27 mouse cellular contexts compared by ENCODE assay signal in genomic region chr13:26536575-26536974, GRCm38 (mm10).
DNase-seq lines count a peak whose midpoint lies in the region; ATAC-seq and TF ChIP-seq lines count a peak whose summit lies in the region.
"Had no signal": no experiment of that assay in that cellular context is flagged by ENCODE, and none has a peak within 500 bp of the region (broad histone marks: within the 10 kb centered on the region; RNA-seq: fewer than 3 reads in every experiment).

No protein-coding gene starts in this region.

- no peak for TF ChIP-seq RAD21 in CH12.LX (IDR thresholded peaks at IDR 0.05; ENCODE audit: low read depth, low read length)

- no peaks in the 10 kb centered on the region for H3K27me3 ChIP-seq in embryonic facial prominence, embryonic 11.5 days (ENCODE audit: control insufficient read depth, insufficient read depth, low read length)
- H3K27me3 ChIP-seq in embryonic facial prominence, embryonic 10.5 days (replicated peaks; ENCODE audit: low read depth, poor library complexity, severe bottlenecking), result no peaks in the 10 kb centered on the region
- H3K27me3 ChIP-seq in forebrain, embryonic 16.5 days (replicated peaks; ENCODE audit: control insufficient read depth, insufficient read depth, low read length), result no peaks in the 10 kb centered on the region
- H3K27me3 ChIP-seq in forebrain, postnatal 0 days (ENCODE audit: insufficient read depth, low read length), result no peaks in the 10 kb centered on the region
- no peaks in the 10 kb centered on the region for H3K27me3 ChIP-seq in CH12.LX (replicated peaks)
- H3K27me3 ChIP-seq in limb, embryonic 10.5 days (ENCODE audit: low read depth, poor library complexity, severe bottlenecking), result no peaks in the 10 kb centered on the region
- H3K27me3 ChIP-seq: embryonic facial prominence, embryonic 13.5 days; heart, embryonic 13.5 days had no signal

- TF ChIP-seq EP300 in CH12.LX (IDR thresholded peaks at IDR 0.05; ENCODE audit: low read length), result no peak

- H3K36me3 ChIP-seq in embryonic facial prominence, embryonic 11.5 days (replicated peaks; ENCODE audit: control insufficient read depth, insufficient read depth, low read depth, low read length), result no peaks in the 10 kb centered on the region
- H3K36me3 ChIP-seq in embryonic facial prominence, embryonic 10.5 days (replicated peaks), result no peaks in the 10 kb centered on the region
- no peaks in the 10 kb centered on the region for H3K36me3 ChIP-seq in forebrain, embryonic 16.5 days (ENCODE audit: control insufficient read depth, insufficient read depth)
- H3K36me3 ChIP-seq in forebrain, postnatal 0 days (ENCODE audit: insufficient read depth), result no peaks in the 10 kb centered on the region
- no peaks in the 10 kb centered on the region for H3K36me3 ChIP-seq in CH12.LX (replicated peaks in 1 of 2; ENCODE audit: control insufficient read depth in 1 of 2, insufficient read depth in 1 of 2, low read length in 1 of 2)
- H3K36me3 ChIP-seq in limb, embryonic 10.5 days, result no peaks in the 10 kb centered on the region
- H3K36me3 ChIP-seq: embryonic facial prominence, embryonic 13.5 days; G1E; heart, embryonic 10.5 days; heart, embryonic 13.5 days had no signal

- no peak for TF ChIP-seq CTCF in forebrain, postnatal 0 days (IDR thresholded peaks at IDR 0.05; ENCODE audit: low read depth)
- TF ChIP-seq CTCF in CH12.LX (conservative IDR thresholded peaks at IDR 0.05 in 1 of 2, IDR thresholded peaks at IDR 0.05 in 1 of 2; ENCODE audit: low read depth in 2 of 2, low read length in 2 of 2), result no peak
- TF ChIP-seq CTCF in brain, embryonic 14.5 days (IDR thresholded peaks at IDR 0.05; ENCODE audit: borderline replicate concordance, extremely low read depth, insufficient read depth, insufficient read length), result no peak

- no peak overlapping the region for H3K27ac ChIP-seq in embryonic facial prominence, embryonic 11.5 days (replicated peaks; ENCODE audit: low read depth, low read length)
- no peak overlapping the region for H3K27ac ChIP-seq in embryonic facial prominence, embryonic 10.5 days (replicated peaks)
- no peak overlapping the region for H3K27ac ChIP-seq in forebrain, embryonic 16.5 days (ENCODE audit: low read length)
- H3K27ac ChIP-seq in forebrain, postnatal 0 days (ENCODE audit: low read depth, low read length), result no peak overlapping the region
- H3K27ac ChIP-seq in CH12.LX (ENCODE audit: insufficient read depth, low read depth), result no peak overlapping the region
- H3K27ac ChIP-seq in limb, embryonic 10.5 days, result no peak overlapping the region
- H3K27ac ChIP-seq: embryonic facial prominence, embryonic 13.5 days; heart, adult 2 months; heart, embryonic 10.5 days; heart, embryonic 13.5 days; hindbrain, embryonic 14.5 days; hindbrain, postnatal 0 days had no signal

- in situ Hi-C loops in CH12.LX (cut with MboI; ENCODE audit: low pct_ligation_motif_present, low pct_unique_long_range_greater_than_20kb, low sequenced_read_pairs), result no loop called here

- no peak overlapping the region for H3K4me2 ChIP-seq in embryonic facial prominence, embryonic 11.5 days (ENCODE audit: low read depth, low read length)
- no peak overlapping the region for H3K4me2 ChIP-seq in forebrain, embryonic 16.5 days (ENCODE audit: low read length)
- H3K4me2 ChIP-seq in forebrain, postnatal 0 days (ENCODE audit: low read depth), result no peak overlapping the region
- H3K4me2 ChIP-seq in CH12.LX (ENCODE audit: insufficient read depth, low read depth, poor library complexity, severe bottlenecking), result no peak overlapping the region
- H3K4me2 ChIP-seq: embryonic facial prominence, embryonic 13.5 days; heart, embryonic 13.5 days; hindbrain, embryonic 14.5 days had no signal

- TF ChIP-seq POLR2A in CH12.LX (IDR thresholded peaks at IDR 0.05; ENCODE audit: low read depth, low read length), result no peak
- no peak for TF ChIP-seq POLR2A in brain, embryonic 14.5 days (IDR thresholded peaks at IDR 0.05; ENCODE audit: borderline replicate concordance, extremely low read depth, insufficient read depth, insufficient read length, poor library complexity, severe bottlenecking)

- H3K9me3 ChIP-seq in embryonic facial prominence, embryonic 11.5 days (replicated peaks; ENCODE audit: control insufficient read depth, low read length), result no peaks in the 10 kb centered on the region
- H3K9me3 ChIP-seq in embryonic facial prominence, embryonic 10.5 days, result no peaks in the 10 kb centered on the region
- H3K9me3 ChIP-seq in forebrain, embryonic 16.5 days (ENCODE audit: control insufficient read depth, low read length), result no peaks in the 10 kb centered on the region
- H3K9me3 ChIP-seq in forebrain, postnatal 0 days (ENCODE audit: low read length), result no peaks in the 10 kb centered on the region
- H3K9me3 ChIP-seq in CH12.LX (replicated peaks; ENCODE audit: low read length), result no peaks in the 10 kb centered on the region
- no peaks in the 10 kb centered on the region for H3K9me3 ChIP-seq in limb, embryonic 10.5 days (replicated peaks)
- H3K9me3 ChIP-seq: embryonic facial prominence, embryonic 13.5 days; G1E; heart, embryonic 10.5 days; heart, embryonic 13.5 days had no signal

- peak; percentile 35 for DNase-seq in embryonic facial prominence, embryonic 11.5 days (ENCODE audit: low spot score)
- DNase-seq in embryonic facial prominence, embryonic 10.5 days (ENCODE audit: low spot score), result no peak
- DNase-seq in forebrain, postnatal 0 days, result no peak
- peak; percentile 3 for DNase-seq in CH12.LX (ENCODE audit: extremely low read depth)
- DNase-seq in brain, embryonic 14.5 days (ENCODE audit: low read depth), result peak; percentile 75
- no peak for DNase-seq in limb, embryonic 10.5 days (ENCODE audit: low spot score)
- DNase-seq: adrenal gland, adult 8-10 months; adrenal gland, postnatal 25 days; cerebellum, adult 18-20 months; cerebellum, adult 9-10 months; cerebellum, postnatal 14 days; gastrocnemius, postnatal 10 days; gastrocnemius, postnatal 36 days; heart, adult 2 months; heart, postnatal 14 days; kidney, adult 18-20 months had no signal

- H3K4me1 ChIP-seq in embryonic facial prominence, embryonic 11.5 days (ENCODE audit: control insufficient read depth, insufficient read depth, low read length), result no peaks in the 10 kb centered on the region
- peaks cover 8% of the 10 kb centered on the region; the same call in 1 of the 2 replicates for H3K4me1 ChIP-seq in embryonic facial prominence, embryonic 10.5 days
- no peaks in the 10 kb centered on the region for H3K4me1 ChIP-seq in forebrain, embryonic 16.5 days (replicated peaks; ENCODE audit: control insufficient read depth, insufficient read depth, low read length)
- H3K4me1 ChIP-seq in forebrain, postnatal 0 days (ENCODE audit: insufficient read depth), result no peaks in the 10 kb centered on the region
- no peaks in the 10 kb centered on the region; a peak in 1 of 4 replicates for H3K4me1 ChIP-seq in CH12.LX (ENCODE audit: control insufficient read depth in 1 of 2, insufficient read depth in 2 of 2)
- peaks cover 22% of the 10 kb centered on the region for H3K4me1 ChIP-seq in limb, embryonic 10.5 days
- H3K4me1 ChIP-seq: embryonic facial prominence, embryonic 13.5 days; heart, embryonic 10.5 days; heart, embryonic 13.5 days had no signal

- H3K4me3 ChIP-seq in embryonic facial prominence, embryonic 11.5 days (ENCODE audit: low read depth, low read length), result no peak overlapping the region
- H3K4me3 ChIP-seq in embryonic facial prominence, embryonic 10.5 days, result no peak overlapping the region
- no peak overlapping the region for H3K4me3 ChIP-seq in forebrain, embryonic 16.5 days (replicated peaks; ENCODE audit: low read length)
- no peak overlapping the region for H3K4me3 ChIP-seq in forebrain, postnatal 0 days (ENCODE audit: low read depth, low read length)
- H3K4me3 ChIP-seq in CH12.LX (replicated peaks in 1 of 3; ENCODE audit: low read depth in 2 of 3, low read length in 2 of 3, poor library complexity in 1 of 3), result no peak overlapping the region
- H3K4me3 ChIP-seq in limb, embryonic 10.5 days, result no peak overlapping the region
- H3K4me3 ChIP-seq: embryonic facial prominence, embryonic 13.5 days; erythroblast, embryonic 14.5 days; heart, adult 2 months; heart, embryonic 10.5 days; heart, embryonic 13.5 days had no signal

- H3K79me2 ChIP-seq in CH12.LX (replicated peaks; ENCODE audit: control insufficient read depth, extremely low read depth, insufficient read depth, poor library complexity, severe bottlenecking), result no peaks in the 10 kb centered on the region

- ATAC-seq in embryonic facial prominence, embryonic 11.5 days (replicated peaks; ENCODE audit: insufficient number of reproducible peaks, low FRiP score, low TSS enrichment, low read depth), result no peak
- ATAC-seq in forebrain, embryonic 16.5 days, result peak; percentile 50; the same call in 1 of the 2 replicates
- no peak for ATAC-seq in forebrain, postnatal 0 days
- ATAC-seq: activated CD4-positive, CD25-positive, alpha-beta regulatory T cell, adult 4 months; hindbrain, postnatal 0 days; inflammation-experienced regulatory T-cells, adult 6 months; intestine, embryonic 16.5 days had no signal

- WGBS in embryonic facial prominence, embryonic 11.5 days, result 39% methylated on average over 2 of the region's 2 CpGs
- WGBS in embryonic facial prominence, embryonic 10.5 days, result 41% methylated on average over 2 of the region's 2 CpGs
- WGBS in forebrain, embryonic 16.5 days, result 17% methylated on average over 2 of the region's 2 CpGs
- WGBS in forebrain, postnatal 0 days, result 19% methylated on average over 2 of the region's 2 CpGs
- 50% methylated on average over 2 of the region's 2 CpGs for WGBS in limb, embryonic 10.5 days

- dilution Hi-C loops in CH12.LX (cut with MboI; ENCODE audit: extremely low pct_ligation_motif_present, extremely low pct_unique_long_range_greater_than_20kb, low sequenced_read_pairs), result no loop called here

- H3K9ac ChIP-seq in embryonic facial prominence, embryonic 11.5 days (replicated peaks; ENCODE audit: low read length), result no peak overlapping the region
- H3K9ac ChIP-seq in forebrain, embryonic 16.5 days (replicated peaks; ENCODE audit: low read depth, low read length), result no peak overlapping the region
- no peak overlapping the region for H3K9ac ChIP-seq in forebrain, postnatal 0 days
- H3K9ac ChIP-seq in CH12.LX (ENCODE audit: insufficient read depth, low read depth), result no peak overlapping the region
- H3K9ac ChIP-seq: embryonic facial prominence, embryonic 13.5 days; heart, embryonic 13.5 days; hindbrain, embryonic 14.5 days had no signal

TF ChIP-seq in CH12.LX, 34 proteins besides CTCF, POLR2A, EP300 and RAD21 (continues in another document):
- TF ChIP-seq MYC (IDR thresholded peaks at IDR 0.05; ENCODE audit: low read depth, low read length), result no peak
- no peak for TF ChIP-seq ZMIZ1 (IDR thresholded peaks at IDR 0.05; ENCODE audit: low read depth, low read length)
- no peak for TF ChIP-seq MAFK (IDR thresholded peaks at IDR 0.05; ENCODE audit: insufficient replicate concordance, low read length)
- TF ChIP-seq NELFE (IDR thresholded peaks at IDR 0.05; ENCODE audit: low read depth, low read length), result no peak
- TF ChIP-seq RCOR1 (conservative IDR thresholded peaks at IDR 0.05; ENCODE audit: low read depth, low read length), result no peak
- TF ChIP-seq HCFC1 (IDR thresholded peaks at IDR 0.05; ENCODE audit: low read depth, low read length), result no peak
- TF ChIP-seq GABPA (IDR thresholded peaks at IDR 0.05; ENCODE audit: insufficient replicate concordance, low read depth, low read length), result no peak
- TF ChIP-seq SMC3 (IDR thresholded peaks at IDR 0.05; ENCODE audit: low read depth, low read length), result no peak
- no peak for TF ChIP-seq NRF1 (IDR thresholded peaks at IDR 0.05; ENCODE audit: low read depth, low read length)

Comparison
In these comparisons a context has a peak if more than half of its experiments do, and no peak if none do; other contexts are left out.
1. DNase-seq: peak in embryonic facial prominence, embryonic 11.5 days (single experiment), CH12.LX (single experiment) and brain, embryonic 14.5 days (single experiment); none in embryonic facial prominence, embryonic 10.5 days (single experiment), forebrain, postnatal 0 days (single experiment) and limb, embryonic 10.5 days (single experiment).